Mouse (Mus musculus) heart, adult 2 months (tissue): Measurements from ENCODE around the gene Furin. TPM values are rescaled to one million over a fixed set of nuclear protein-coding genes. Genes with fewer than 3 reads are reported as not detected.

Experiments used
- DNase-seq, 2 experiments: peaks; one replicate each; pipeline ENCODE4 v3.0.0; 2021
- H3K27ac ChIP-seq: fragments of 200-600 bp; 2 replicates; pipeline ENCODE4 v1.8.1; 2022
- H3K27me3 ChIP-seq: fragments of 200-500 bp; 2 replicates; pipeline ENCODE4 v1.6.1; 2012; ENCODE audit warnings: mild to moderate bottlenecking, low read length, inconsistent platforms, mixed read lengths; ENCODE audit not compliant: control insufficient read depth, insufficient read depth
- H3K36me3 ChIP-seq: fragments of 200-500 bp; 2 replicates; pipeline ENCODE4 v1.6.1; 2012; ENCODE audit warnings: low read length, inconsistent platforms; ENCODE audit not compliant: control insufficient read depth, insufficient read depth
- H3K4me1 ChIP-seq: fragments of 200-500 bp; 2 replicates; pipeline ENCODE4 v1.6.1; 2011; ENCODE audit warnings: low read length; ENCODE audit not compliant: control insufficient read depth, insufficient read depth
- H3K4me3 ChIP-seq: fragments of 200-600 bp; 2 replicates; pipeline ENCODE4 v1.8.1; 2022
- H3K79me2 ChIP-seq: fragments of 200-500 bp; replicated peaks from 2 replicates; pipeline ENCODE4 v1.6.1; 2012; ENCODE audit warnings: mild to moderate bottlenecking, inconsistent platforms, low read length, moderate library complexity, mixed read lengths; ENCODE audit not compliant: control insufficient read depth, insufficient read depth
- H3K9ac ChIP-seq: fragments of 200-500 bp; 2 replicates; pipeline ENCODE4 v1.6.1; 2012; ENCODE audit warnings: low read depth, mild to moderate bottlenecking, control low read depth, inconsistent platforms, low read length, mixed read lengths
- CTCF ChIP-seq: fragments of 200-600 bp; IDR thresholded peaks from 2 replicates; pipeline ENCODE4 v1.8.1; 2022; ENCODE audit warnings: antibody characterized with exemption, mild to moderate bottlenecking, moderate library complexity
- EP300 ChIP-seq: fragments of 200-500 bp; IDR thresholded peaks from 2 replicates; pipeline ENCODE4 v1.6.1; 2011; ENCODE audit warnings: low read depth, low read length, control low read depth; ENCODE audit not compliant: insufficient read depth
- POLR2A ChIP-seq: fragments of 200-500 bp; IDR thresholded peaks from 2 replicates; pipeline ENCODE4 v1.6.1; 2011; ENCODE audit warnings: mild to moderate bottlenecking, low read depth, low read length, control low read depth; ENCODE audit not compliant: insufficient read depth
- WGBS: fragments of 180-500 bp; shearing (Covaris S2); methylation state at CpG from one replicate; pipeline ENCODE4 v1.1.7; 2018; 5-methylcytosine and 5-hydroxymethylcytosine counted together
- intact Hi-C: fragments of 180-260 bp; cut with DNase I; formaldehyde crosslinking; loops from one replicate; pipeline ENCODE4 v1.15.1; 2025
- polyA plus RNA-seq: library from polyadenylated mRNA; depleted of rRNA; stranded (reverse); fragments of >200 nt; gene quantifications from 2 replicates; pipeline ENCODE4 v1.2.3, GENCODE M21; 2012
- total RNA-seq, 2 experiments: library from RNA; stranded (reverse); gene quantifications; 2 replicates each; pipeline ENCODE4 v1.2.3; 2021

Furin gene
- total and polyA plus RNA-seq, 3 experiments, result 64.9 to 129 (median 108) TPM

DNA sequence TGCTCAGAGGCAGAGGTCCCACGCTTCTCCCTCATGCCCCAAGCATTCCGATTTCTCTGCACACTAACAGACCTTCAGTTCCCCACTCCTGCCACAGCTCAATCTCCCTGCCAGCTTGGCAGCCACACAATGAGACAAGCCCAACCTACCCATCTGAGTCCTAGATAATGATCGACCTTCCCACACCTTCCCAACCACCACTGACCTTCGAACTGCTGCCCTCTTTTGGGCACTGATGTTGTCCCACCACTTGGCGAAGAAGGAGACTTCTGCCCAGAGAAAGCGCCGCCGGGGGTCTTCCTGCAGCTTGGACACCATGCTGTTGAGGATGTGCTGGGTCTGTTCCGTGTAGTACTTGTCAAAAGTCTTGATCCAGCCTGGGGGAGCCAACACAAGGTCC lies 37.2 kb downstream of the Furin start:
- Histone ChIP-seq H3K9ac (no peak overlapping the region), H3K36me3 (no peaks in the 10 kb centered on the region), H3K4me3 (no peak overlapping the region), H3K79me2 (no peaks in the 10 kb centered on the region), H3K4me1 (peaks cover 9% of the 10 kb centered on the region), H3K27me3 (no peaks in the 10 kb centered on the region), H3K27ac (no peak overlapping the region)
- TF ChIP-seq POLR2A (no peak), EP300 (no peak), CTCF (no peak)
- 89% methylated on average over 9 of the region's 9 CpGs for WGBS
- DNase-seq, result no peak
- intact Hi-C loops, result no loop called here

GRCm38 (mm10) chr7:80367232-80367631 lies 38.0 kb downstream of the Furin start:
- intact Hi-C loops, result no loop called here
- no peak for DNase-seq
- no peaks in the 10 kb centered on the region for H3K79me2 ChIP-seq
- WGBS, result 97% methylated on average over 7 of the region's 7 CpGs
- H3K9ac ChIP-seq, result no peak overlapping the region
- peaks cover 9% of the 10 kb centered on the region for H3K4me1 ChIP-seq
- no peaks in the 10 kb centered on the region for H3K27me3 ChIP-seq
- H3K4me3 ChIP-seq, result no peak overlapping the region
- H3K36me3 ChIP-seq, result no peaks in the 10 kb centered on the region
- no peak overlapping the region for H3K27ac ChIP-seq
- TF ChIP-seq EP300, result no peak
- TF ChIP-seq POLR2A, result no peak
- TF ChIP-seq CTCF, result no peak

DNA sequence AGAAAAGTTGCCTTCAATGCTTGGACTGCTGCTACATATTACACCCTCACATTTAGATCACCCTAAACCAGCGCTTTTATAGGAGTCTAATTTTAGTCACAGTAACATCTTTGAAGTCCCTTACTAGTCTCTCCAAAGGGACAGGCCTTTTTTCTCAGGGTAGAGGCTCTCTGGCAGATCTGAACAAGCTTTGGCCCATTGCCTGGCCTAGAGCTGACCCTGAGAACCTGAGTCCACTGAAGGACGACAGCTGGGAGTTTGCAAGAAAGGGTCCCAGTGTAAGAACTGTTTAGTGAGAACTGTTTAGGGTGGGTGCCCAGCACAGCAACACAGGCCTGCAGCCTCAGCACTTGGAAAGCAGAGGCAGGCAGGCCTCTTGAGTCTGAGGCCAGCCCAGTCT lies 39.5 kb downstream of the Furin start:
- H3K79me2 ChIP-seq, result no peaks in the 10 kb centered on the region
- TF ChIP-seq CTCF (no peak), POLR2A (no peak), EP300 (no peak)
- WGBS, result 39% methylated on average over 2 of the region's 2 CpGs

GRCm38 (mm10) chr7:80360435-80360834 lies 44.8 kb downstream of the Furin start:
- intact Hi-C loops, result no loop called here
- TF ChIP-seq POLR2A (no peak), EP300 (no peak), CTCF (no peak)
- Histone ChIP-seq H3K79me2 (no peaks in the 10 kb centered on the region), H3K4me3 (no peak overlapping the region), H3K27ac (no peak overlapping the region), H3K9ac (no peak overlapping the region), H3K4me1 (no peaks in the 10 kb centered on the region), H3K27me3 (no peaks in the 10 kb centered on the region), H3K36me3 (no peaks in the 10 kb centered on the region)
- WGBS, result 55% methylated on average over 3 of the region's 3 CpGs
- DNase-seq, result no peak

More for the DNA sequence above, 39.5 kb downstream of the Furin start:
- Histone ChIP-seq H3K9ac (no peak overlapping the region), H3K27me3 (no peaks in the 10 kb centered on the region), H3K4me1 (peaks cover 9% of the 10 kb centered on the region), H3K36me3 (no peaks in the 10 kb centered on the region), H3K27ac (no peak overlapping the region), H3K4me3 (no peak overlapping the region)
- DNase-seq, result peak in 1 of 2 experiments; percentile 52
- intact Hi-C loops, result no loop called here

DNA sequence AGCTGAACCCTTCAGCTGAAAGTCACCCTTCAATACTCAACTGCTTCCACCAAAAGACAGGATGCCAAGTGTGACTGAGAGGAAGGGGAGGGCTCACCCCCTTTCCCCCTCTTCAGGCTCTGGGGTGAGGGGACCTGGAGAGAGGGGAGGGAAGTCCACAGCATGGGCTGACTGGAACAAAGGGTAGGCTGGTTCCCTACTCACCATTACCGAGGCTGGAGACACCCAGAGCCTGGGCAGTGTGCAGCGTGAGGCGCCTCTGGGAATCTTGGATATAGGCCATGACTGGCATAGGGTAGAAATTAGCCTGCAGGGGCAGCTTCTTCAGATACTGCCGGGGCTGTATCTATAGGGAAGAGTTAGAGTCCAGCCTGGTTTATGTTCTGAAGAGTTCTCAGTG lies 47.2 kb downstream of the Furin start:
- no peak overlapping the region for H3K27ac ChIP-seq
- DNase-seq, result no peak
- no peak for TF ChIP-seq EP300
- TF ChIP-seq CTCF, result no peak
- no peak for TF ChIP-seq POLR2A
- no peak overlapping the region for H3K9ac ChIP-seq
- no peaks in the 10 kb centered on the region for H3K27me3 ChIP-seq
- H3K4me1 ChIP-seq, result no peaks in the 10 kb centered on the region
- no peaks in the 10 kb centered on the region for H3K36me3 ChIP-seq
- H3K79me2 ChIP-seq, result no peaks in the 10 kb centered on the region
- 62% methylated on average over 4 of the region's 4 CpGs for WGBS
- intact Hi-C loops, result no loop called here
- H3K4me3 ChIP-seq, result no peak overlapping the region

- no peak for DNase-seq
- 64% methylated on average over 8 of the region's 8 CpGs for WGBS
- TF ChIP-seq POLR2A (no peak), EP300 (no peak), CTCF (no peak)
- Histone ChIP-seq H3K27me3 (no peaks in the 10 kb centered on the region), H3K4me3 (no peak overlapping the region), H3K9ac (no peak overlapping the region), H3K4me1 (no peaks in the 10 kb centered on the region), H3K79me2 (no peaks in the 10 kb centered on the region), H3K36me3 (no peaks in the 10 kb centered on the region), H3K27ac (no peak overlapping the region)
- intact Hi-C loops, result no loop called here
Measured at GRCm38 (mm10) chr7:80357156-80357555, 48.1 kb downstream of the Furin start.
